Mouse (Mus musculus) heart, postnatal 4 days (tissue): ENCODE results near the gene Rnf208. TPM values are rescaled to one million over a fixed set of nuclear protein-coding genes. Genes with fewer than 3 reads are reported as not detected.

Experiments
- DNase-seq: peaks from one replicate; pipeline ENCODE4 v3.0.0; 2021
- total RNA-seq, 2 experiments: library from RNA; stranded (reverse); gene quantifications; 2 replicates each; pipeline ENCODE4 v1.2.3; 2021

The Rnf208 gene
- total RNA-seq, 2 experiments from 2014 or later, result 1.5 to 3.0 TPM

- DNase-seq, result peak; percentile 98
These were observed 17.0 kb upstream of the Rnf208 start for GRCm38 (mm10) chr2:25224766-25225752.

- no peak for DNase-seq
These were observed 16.2 kb upstream of the Rnf208 start for GRCm38 (mm10) chr2:25225811-25226379.

GRCm38 (mm10) chr2:25226864-25227263 is 15.2 kb upstream of the Rnf208 start:
- DNase-seq, result no peak

DNA sequence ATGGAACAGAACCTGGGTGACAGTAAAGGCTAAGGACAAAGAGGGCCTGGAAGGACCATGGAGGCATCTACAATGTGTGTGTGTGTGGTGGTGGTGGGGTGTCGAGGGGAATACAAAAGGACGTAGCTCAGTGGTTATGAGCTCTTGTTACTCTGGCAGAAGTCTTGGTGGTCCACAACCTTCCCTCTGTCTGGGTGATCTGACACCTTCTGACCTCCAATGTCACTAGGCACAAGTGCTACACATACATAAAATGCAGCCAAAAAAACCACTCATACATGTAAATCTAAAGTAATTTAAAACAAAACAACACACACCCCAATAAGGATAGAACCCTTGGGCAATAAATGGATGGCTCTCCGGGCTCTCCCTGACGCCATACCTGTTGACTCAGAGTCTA is 14.6 kb upstream of the Rnf208 start:
- DNase-seq, result no peak

- peak; percentile 89 for DNase-seq
These were observed 13.6 kb upstream of the Rnf208 start for GRCm38 (mm10) chr2:25228431-25228889.

- no peak for DNase-seq
These were observed 13.0 kb upstream of the Rnf208 start for GRCm38 (mm10) chr2:25228995-25229530.

DNA sequence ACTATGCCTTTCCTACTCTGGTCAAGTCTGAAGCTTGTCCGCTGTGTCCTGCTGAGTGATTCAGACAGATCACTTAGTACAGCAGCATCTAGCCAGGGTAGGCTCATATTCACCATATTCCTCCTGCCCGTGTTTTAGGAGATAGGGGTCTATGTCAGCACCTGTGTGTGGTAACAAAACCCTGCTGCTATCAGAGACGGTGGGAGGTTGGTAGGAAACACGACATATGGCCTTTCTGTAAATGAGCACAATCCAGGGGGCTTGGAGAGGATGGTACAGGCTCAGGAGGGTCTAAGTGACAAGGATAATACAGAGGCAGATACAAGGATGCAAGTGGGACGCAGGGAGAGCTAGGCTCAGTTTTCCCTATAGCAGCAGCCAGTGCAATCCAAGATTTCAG is 12.5 kb upstream of the Rnf208 start:
- no peak for DNase-seq

DNA sequence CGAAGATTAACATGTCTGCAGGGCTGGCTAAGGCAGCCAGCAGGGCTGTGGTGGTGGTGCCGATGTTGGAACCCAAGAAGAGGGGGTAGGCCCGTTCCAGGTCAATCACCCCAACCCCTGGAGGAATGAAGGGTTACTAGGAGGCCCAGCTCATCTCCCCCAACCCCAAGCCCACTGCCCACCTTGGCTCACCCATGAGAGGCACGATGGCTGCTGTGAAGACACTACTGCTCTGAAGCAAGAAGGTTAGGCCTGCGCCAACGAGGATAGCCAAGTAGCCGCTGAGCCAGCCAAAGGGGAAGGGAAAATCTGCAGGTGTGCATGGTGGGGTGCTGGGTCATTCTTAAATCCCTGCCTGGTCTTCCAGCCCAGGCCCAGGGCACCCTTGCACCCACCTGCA is 11.5 kb upstream of the Rnf208 start:
- no peak for DNase-seq

DNA sequence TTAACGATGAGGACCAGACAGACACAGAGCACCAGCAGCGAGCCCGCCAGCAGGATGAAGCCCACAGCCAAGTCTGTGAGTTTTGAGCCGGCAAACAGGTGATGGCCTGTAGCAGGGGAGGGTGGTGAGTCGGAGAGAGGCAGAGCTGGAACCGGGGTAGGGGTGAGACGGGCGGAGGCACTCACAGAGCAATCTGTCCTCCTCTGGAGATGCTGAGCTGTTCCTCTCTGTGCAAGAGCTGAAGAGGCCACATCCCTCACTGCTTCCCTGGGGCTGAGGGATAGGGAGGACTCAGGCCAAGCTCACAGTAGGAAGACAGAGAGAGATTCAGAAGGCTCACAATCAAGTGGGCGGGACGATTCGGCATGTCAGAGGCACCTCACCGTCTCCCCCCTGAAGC is 11.0 kb upstream of the Rnf208 start:
- no peak for DNase-seq

- DNase-seq, result no peak
These were observed 8.6 kb upstream of the Rnf208 start for GRCm38 (mm10) chr2:25233421-25233820.

DNA sequence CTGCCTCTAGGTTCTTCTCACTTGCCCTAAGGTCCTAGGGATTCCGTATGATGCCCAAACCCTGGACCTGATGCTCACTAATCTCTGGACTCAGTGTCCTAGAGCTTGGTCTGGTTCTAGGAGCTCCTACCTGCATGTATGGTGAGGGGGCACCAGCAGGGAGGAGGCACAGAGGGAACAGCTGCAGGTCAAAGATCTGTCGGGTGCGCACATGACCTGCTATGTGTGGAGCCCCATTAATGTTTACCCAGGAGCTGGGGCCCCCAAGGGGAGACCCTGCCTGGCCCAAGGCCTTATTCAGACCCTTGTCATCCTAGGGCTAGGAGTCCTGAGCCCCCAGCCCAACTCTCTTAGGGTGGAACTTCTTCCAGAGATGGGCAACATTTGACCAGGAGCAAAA is 8.0 kb upstream of the Rnf208 start, which contains the start of gene Slc34a3:
Slc34a3 (minus strand) TSS at position 315 of the 400 bp plus-strand sequence.
- no peak for DNase-seq

DNA sequence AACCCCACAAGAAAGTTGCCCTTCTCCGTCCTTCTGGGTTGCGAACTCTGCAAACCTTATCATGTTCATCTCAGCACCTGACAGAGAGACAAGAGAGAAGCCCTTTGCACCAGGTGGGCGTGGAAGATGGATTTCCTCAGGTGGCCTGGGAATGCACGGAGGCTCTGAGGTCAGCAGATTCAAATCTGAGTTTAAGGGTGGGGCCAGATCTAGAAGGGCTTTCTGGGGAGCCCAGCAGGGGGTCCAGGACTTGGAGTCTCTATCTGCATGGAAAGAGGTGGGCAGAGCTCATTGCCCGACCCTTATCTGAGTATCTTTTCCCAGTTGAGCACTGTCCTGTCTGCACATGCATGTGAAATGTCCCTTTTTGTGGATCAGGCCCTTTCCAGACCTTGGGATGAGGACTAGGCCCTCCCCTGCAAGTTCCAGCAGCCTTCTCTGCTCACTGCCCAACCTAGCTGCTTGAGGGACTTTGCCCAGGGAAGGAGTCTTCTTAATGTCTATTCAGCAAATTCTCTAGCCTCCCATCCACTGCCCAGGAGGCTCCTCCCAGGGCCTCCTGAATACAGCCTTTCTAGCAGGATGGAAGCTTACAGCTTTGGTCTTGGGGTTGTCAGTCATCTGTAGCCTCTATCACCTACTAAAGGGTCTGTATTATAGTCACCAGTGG is 7.4 kb upstream of the Rnf208 start:
- DNase-seq, result no peak

- no peak for DNase-seq
These were observed 5.4 kb upstream of the Rnf208 start, which contains the start of gene Rnf224 for GRCm38 (mm10) chr2:25236614-25237013. Gene Rnf224, minus strand, starts transcription at chr2:25236787.

GRCm38 (mm10) chr2:25237522-25237921 is 4.5 kb upstream of the Rnf208 start:
- DNase-seq, result no peak

- DNase-seq, result no peak
These were observed 3.9 kb upstream of the Rnf208 start for GRCm38 (mm10) chr2:25238106-25238505.

DNA sequence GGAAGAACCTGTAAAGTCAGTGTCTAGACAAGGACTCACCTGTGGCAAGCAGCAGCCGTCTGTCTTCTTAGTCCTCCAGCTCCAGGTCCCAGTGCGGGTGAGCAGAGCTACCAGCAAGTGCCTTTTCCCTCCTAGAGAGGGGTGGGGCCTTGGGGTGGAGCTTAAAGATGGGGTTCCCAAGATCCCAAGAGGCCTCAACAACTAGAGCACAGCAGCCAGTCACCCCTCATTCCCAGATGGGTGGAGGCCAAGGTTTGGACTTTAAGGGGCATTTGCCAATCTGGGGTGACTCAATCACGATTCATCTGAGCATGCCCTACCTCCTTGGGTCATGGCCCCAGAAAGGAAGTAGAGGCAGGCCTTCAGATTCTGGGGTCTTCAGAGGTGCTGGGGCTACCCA is 2.3 kb upstream of the Rnf208 start:
- no peak for DNase-seq

DNA sequence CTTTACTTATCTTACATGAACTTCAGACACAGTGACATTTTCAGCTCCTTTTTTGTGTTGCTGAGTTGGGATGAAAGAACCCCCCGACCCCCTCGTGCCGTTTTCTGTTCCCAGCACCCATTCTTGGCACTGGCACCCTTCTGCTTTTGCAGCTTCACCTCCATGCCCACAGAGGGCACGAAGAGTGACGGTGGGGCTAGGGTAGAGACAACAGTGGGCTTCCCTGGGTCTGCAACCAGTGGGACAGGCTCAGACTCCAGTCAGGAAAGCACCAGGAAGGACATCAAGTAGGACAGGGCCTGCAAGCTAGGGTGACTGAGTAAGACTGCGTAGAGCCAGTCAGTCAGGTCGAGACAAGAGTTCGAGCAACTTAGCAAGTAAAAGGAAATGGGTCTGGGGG is 1.7 kb upstream of the Rnf208 start:
- no peak for DNase-seq

GRCm38 (mm10) chr2:25240723-25241437 is 1.2 kb upstream of the Rnf208 start:
- DNase-seq, result peak; percentile 59

GRCm38 (mm10) chr2:25241438-25241775 is 648 bp upstream of the Rnf208 start:
- DNase-seq, result no peak

GRCm38 (mm10) chr2:25243342-25243741 is 1.3 kb downstream of the Rnf208 start:
- no peak for DNase-seq

- no peak for DNase-seq
These were observed 2.1 kb downstream of the Rnf208 start for GRCm38 (mm10) chr2:25244144-25244543.
